8 mouse cellular contexts compared by ENCODE assay signal in the genomic region with DNA sequence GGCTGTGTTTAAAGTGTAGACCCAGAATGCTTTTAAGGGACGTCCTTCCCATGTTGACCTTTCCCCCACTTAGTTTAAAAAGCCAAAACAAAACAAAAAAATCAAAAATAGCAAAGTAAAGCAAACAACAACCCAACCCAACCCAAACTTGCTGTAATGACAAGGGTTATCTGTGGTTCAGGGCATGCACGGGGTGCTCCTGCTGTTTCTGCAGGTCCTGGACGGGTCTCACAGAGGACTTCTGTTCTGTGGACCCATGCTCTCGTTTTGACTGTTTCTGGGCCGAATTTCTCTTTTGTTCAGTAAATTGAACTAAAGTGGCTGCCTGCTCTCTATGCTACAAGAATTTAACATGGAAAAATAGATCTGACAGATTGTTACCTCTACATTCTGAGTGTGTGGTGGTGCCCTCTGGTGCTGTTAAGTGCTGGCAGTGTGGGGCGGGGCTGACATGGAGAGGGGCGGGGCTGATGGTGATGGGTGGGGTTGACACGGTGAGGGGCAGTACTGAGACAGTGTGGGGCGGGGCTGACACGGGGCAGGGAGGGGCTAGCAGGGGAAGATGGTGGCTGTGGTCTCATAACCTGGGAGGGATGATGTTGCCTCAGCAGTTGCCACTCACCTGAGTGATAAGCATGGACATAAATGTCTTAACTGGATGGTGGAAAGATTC. TPM values are rescaled to one million over a fixed set of nuclear protein-coding genes. Genes with fewer than 3 reads are reported as not detected.
DNase-seq lines count a peak whose midpoint lies in the region; ATAC-seq and TF ChIP-seq lines count a peak whose summit lies in the region.

No protein-coding gene starts in this region.

- peak; percentile 24; the same call in 1 of the 2 replicates for TF ChIP-seq CTCF in kidney, postnatal 0 days (IDR thresholded peaks at IDR 0.05; ENCODE audit: low read depth)

- no peak overlapping the region for H3K9ac ChIP-seq in kidney, postnatal 0 days (ENCODE audit: low read depth, low read length)
- H3K9ac ChIP-seq in liver, embryonic 15.5 days: no peak overlapping the region

- DNase-seq in kidney, postnatal 0 days (ENCODE audit: low spot score): peak; percentile 34
- no peak for DNase-seq in kidney, adult 11 months
- peak; percentile 84 for DNase-seq in ES-CJ7 (ENCODE audit: low read depth, low spot score)
- peak; percentile 74 for DNase-seq in thymus, postnatal 4 days
- DNase-seq in left cerebral cortex, postnatal 14 days (ENCODE audit: low spot score in 2 of 2): no peak
- no peak for DNase-seq in cerebellum, postnatal 14 days

- H3K4me2 ChIP-seq in kidney, postnatal 0 days (ENCODE audit: low read length): no peak overlapping the region
- peak overlapping the region; percentile 37; the same call in 1 of the 2 replicates for H3K4me2 ChIP-seq in liver, embryonic 15.5 days

- H3K27me3 ChIP-seq in kidney, postnatal 0 days (ENCODE audit: insufficient read depth, low read length): no peaks in the 10 kb centered on the region
- no peaks in the 10 kb centered on the region for H3K27me3 ChIP-seq in liver, embryonic 15.5 days

- H3K36me3 ChIP-seq in kidney, postnatal 0 days (ENCODE audit: insufficient read depth, low read length): no peaks in the 10 kb centered on the region
- no peaks in the 10 kb centered on the region for H3K36me3 ChIP-seq in liver, embryonic 15.5 days (replicated peaks)

- 41% methylated on average over 10 of the region's 10 CpGs for WGBS in kidney, postnatal 0 days
- 19% methylated on average over 10 of the region's 10 CpGs for WGBS in liver, embryonic 15.5 days (ENCODE audit: insufficient replicate concordance)

- H3K4me3 ChIP-seq in kidney, postnatal 0 days (replicated peaks; ENCODE audit: low read depth, low read length): no peak overlapping the region
- no peak overlapping the region for H3K4me3 ChIP-seq in liver, embryonic 15.5 days (replicated peaks)

- H3K27ac ChIP-seq in kidney, postnatal 0 days: no peak overlapping the region
- H3K27ac ChIP-seq in liver, embryonic 15.5 days (replicated peaks): peak overlapping the region; percentile 20; the same call in 1 of the 2 replicates

- H3K4me1 ChIP-seq in kidney, postnatal 0 days (replicated peaks; ENCODE audit: insufficient read depth, low read length): peaks cover 42% of the 10 kb centered on the region
- peaks cover 36% of the 10 kb centered on the region for H3K4me1 ChIP-seq in liver, embryonic 15.5 days (replicated peaks)

- 0 out of 2 replicates have a peak, but pooled peaks have one; percentile 34 for ATAC-seq in kidney, postnatal 0 days (replicated peaks; ENCODE audit: low FRiP score, low read depth)
- ATAC-seq in erythroid progenitor cell, adult 5-6 weeks (replicated peaks; ENCODE audit: low FRiP score, poor library complexity, severe bottlenecking): peak; percentile 87
- peak; percentile 89 for ATAC-seq in liver, embryonic 15.5 days (ENCODE audit: insufficient read depth)

- intact Hi-C loops in left cerebral cortex, postnatal 14 days (cut with DNase I): no loop called here

- no peaks in the 10 kb centered on the region for H3K9me3 ChIP-seq in kidney, postnatal 0 days (replicated peaks; ENCODE audit: low read length)
- H3K9me3 ChIP-seq in liver, embryonic 15.5 days (replicated peaks): no peaks in the 10 kb centered on the region

RNA-seq across cellular contexts. Expression of gene Map4k4, which starts 49.2 kb away (rescaled TPM):
- 14.4 and 16.2 TPM in 2 replicates for polyA plus RNA-seq in kidney, postnatal 0 days (2015; fragmentation: Nextera tagmentation; extraction: Ambion mirVana)
- total RNA-seq in erythroid progenitor cell, adult 5-6 weeks (2015; ENCODE audit: low replicate concordance): 15.9 and 28.1 TPM in 2 replicates
- total RNA-seq in erythroid progenitor cell, adult 5-6 weeks (2017; ENCODE audit: low replicate concordance): 13.2 and 28.7 TPM in 2 replicates
- 3.5 and 4.4 TPM in 2 replicates for polyA plus RNA-seq in liver, embryonic 15.5 days (2015; fragmentation: Nextera tagmentation; extraction: Ambion mirVana)
- 100 to 1,000 TPM; 145 to 157 TPM for total RNA-seq in left cerebral cortex, postnatal 14 days (2021)

Comparison
In these comparisons a context has a peak if more than half of its experiments do, and no peak if none do; other contexts are left out.
1. DNase-seq: peak in kidney, postnatal 0 days (single experiment), ES-CJ7 (single experiment) and thymus, postnatal 4 days (single experiment); none in kidney, adult 11 months (single experiment), left cerebral cortex, postnatal 14 days (0 of 2) and cerebellum, postnatal 14 days (0 of 2).
2. ATAC-seq: peak in every context shown above with its lines; median percentile 89 in liver, embryonic 15.5 days; 87 in erythroid progenitor cell, adult 5-6 weeks; 34 in kidney, postnatal 0 days.
3. RNA of gene Map4k4, which starts 49.2 kb away (total RNA-seq): 145 to 157 TPM in left cerebral cortex, postnatal 14 days; 13.2 to 28.7 TPM in erythroid progenitor cell, adult 5-6 weeks; every median in the first group is over 4 times any median in the second.